Mouse (Mus musculus): ENCODE measurements around the gene Sumo3.

- TF ChIP-seq TAL1 (IDR thresholded peaks at IDR 0.05; ENCODE audit: low read length) (no peak), GATA1 (IDR thresholded peaks at IDR 0.05; ENCODE audit: low read length) (no peak)
These were observed 2.9 kb upstream of the Sumo3 start for GRCm38 (mm10) chr10:77603021-77603420.

Measured in erythroblast, embryonic 14.5 days (primary cell).